Mouse (Mus musculus): Measurements from ENCODE around the gene Gart. TPM values are rescaled to one million over a fixed set of nuclear protein-coding genes. Genes with fewer than 3 reads are reported as not detected.

Gene Gart
- polyA plus RNA-seq, 1 experiment, result 35.4 TPM

DNA sequence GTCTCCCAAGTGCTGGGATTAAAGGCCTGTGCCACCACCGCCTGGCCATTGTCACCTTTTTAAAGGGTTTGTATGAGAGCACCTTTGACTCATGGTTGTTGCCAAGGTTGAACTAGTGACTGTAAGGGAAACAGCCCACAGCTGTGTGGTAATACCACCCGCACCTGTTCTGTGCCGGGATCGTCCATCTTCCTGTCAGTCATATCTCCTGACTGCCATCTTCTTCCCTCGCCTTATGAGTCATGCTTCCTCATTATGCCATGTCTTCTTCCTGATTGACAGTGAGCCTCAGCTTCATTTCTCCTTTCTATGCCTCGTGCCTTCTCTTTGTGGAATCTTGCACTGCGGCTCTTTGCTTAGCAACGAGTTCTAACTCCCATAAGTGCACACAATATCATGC lies 39.8 kb downstream of the Gart start:
- DNase-seq (ENCODE audit: low spot score), result no peak

DNA sequence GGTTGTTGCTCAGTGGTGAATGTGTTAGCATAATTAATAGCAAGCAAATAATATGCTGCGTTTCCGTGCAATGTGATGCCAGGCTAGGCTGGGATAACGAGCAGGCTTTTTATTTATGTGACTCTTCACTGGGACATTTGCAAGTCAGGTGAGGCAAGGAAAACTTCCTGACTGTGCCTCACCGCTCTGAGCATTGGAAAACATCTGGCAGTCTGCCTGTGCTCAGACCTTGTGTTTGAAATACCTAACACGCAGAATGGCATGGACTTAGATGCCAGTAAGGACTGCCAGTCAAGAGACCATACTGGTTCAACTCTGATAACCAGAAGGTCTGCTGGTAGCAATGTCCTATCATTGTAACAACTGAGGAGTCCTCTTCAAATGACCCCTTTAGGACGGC lies 41.6 kb downstream of the Gart start:
- no peak for DNase-seq (ENCODE audit: low spot score)

DNA sequence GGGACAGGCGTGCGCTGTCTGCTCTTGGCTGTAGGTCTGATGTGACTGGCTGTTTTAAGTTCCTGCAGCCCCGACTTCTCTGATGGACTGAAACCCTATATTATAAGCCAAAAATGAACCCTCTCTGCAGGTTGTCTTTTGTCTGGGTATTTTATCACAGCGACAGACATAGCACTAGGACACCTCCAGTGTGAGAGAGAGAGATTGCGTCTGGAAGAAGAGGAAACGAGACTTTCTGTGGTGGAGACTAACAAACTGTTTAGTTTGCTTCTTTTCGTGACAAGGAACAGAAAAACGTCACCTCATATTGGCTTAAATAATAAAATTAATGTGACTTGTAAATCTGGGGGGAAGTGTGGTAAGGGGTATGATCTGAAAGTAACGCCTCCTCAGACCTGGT lies 45.1 kb downstream of the Gart start:
- no peak for DNase-seq (ENCODE audit: low spot score)

DNA sequence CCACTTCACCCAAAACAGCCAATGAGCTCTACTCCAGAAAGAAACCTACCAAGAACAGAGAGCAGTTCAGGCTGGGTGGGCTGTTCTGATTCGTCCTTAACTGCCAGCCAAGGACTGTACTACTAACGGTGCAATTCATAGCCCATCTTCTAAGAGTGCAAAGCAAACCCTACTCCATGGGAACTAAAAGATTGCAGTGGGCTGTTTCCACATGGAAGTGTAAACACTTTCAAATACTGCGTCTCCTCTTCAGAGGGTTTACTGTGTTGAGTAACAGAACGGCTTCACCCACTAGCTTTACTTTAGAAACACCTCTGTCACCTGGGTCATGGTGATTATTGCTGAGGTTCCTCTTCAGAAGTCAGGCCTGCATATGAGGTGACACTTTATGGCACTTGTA lies 45.7 kb downstream of the Gart start:
- DNase-seq (ENCODE audit: low spot score), result no peak

DNA sequence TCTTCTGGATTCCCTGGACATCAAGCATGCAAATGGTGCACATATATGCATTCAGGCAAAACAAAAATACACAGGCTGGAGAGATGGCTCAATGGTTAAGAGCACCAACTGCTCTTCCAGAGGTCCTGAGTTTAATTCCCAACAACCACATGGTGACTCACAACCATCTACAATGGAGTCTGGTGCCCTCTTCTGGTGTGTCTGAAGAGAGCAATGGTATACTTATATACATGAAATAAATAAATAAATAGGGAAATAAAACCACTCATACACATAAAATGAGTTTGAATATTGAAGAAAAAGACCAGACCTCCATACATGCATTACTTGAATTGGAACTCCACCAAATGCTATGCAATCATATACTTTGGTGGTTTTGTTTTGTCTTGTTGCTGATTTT lies 47.5 kb downstream of the Gart start:
- DNase-seq (ENCODE audit: low spot score), result no peak

DNA sequence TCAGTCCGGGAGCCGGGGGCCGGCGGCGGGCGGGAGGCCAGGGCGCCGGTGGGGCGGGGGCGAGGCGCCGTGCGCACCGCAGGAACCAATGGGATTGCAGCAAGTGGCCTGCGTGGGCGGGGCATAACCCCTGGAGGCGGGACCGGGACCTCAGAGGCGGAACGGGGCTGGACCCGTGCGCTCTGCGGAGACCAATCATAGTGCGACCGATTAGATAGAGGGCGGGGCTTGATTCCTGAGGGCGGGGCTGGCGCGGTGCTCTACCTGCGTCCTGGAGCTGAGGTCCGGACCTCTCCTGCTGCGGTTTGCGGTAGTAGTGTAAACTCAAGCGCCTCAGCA lies 49.1 kb downstream of the Gart start, which contains the start of gene Tmem50b:
Gene Tmem50b (minus strand): TSS at position 129 of the 339 bp plus-strand sequence.
- peak; percentile 96 for DNase-seq (ENCODE audit: low spot score)

DNA sequence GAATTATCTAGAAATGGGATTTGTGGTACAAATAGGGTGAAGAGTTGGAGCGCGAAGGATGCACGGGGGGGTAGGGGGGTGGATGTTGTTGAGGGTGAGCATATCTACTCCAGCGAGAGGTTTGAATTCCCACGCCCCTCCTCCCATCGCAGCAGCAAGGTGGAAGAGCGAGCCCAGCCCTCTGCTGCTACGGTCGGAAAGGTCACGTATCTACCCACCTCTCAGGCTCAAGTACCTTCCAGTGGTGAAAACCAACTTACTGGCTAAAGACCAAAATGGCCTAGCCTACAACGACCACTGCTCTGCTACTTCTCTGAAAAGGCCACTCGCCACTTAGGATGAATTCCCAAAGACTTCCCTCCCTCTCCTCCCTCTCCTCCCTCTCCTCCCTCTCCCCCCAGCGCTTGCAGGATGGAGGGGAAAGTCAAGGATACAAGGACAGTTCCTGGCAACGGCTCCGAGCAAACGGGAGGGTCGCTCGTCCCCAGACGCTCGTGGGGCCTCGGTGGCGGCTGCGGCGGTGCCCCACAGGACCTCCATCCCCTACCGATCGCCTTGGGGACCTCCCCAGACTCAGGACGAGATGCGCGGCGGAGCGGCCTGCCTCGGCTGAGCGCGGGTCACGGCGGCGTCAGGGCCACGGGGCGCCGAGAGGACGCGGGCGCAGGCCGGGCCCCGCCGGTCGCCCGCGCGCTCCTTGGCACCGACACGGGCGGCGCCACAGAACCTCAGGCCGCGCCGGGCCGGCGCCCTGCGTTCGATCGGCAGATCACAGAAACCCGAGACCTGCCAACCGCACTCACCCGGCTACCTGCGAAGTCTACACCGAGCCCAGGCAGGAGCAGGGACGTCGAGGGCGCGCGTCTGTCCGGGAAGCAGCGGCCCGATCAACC lies 49.7 kb downstream of the Gart start:
- DNase-seq (ENCODE audit: low spot score), result no peak

DNA sequence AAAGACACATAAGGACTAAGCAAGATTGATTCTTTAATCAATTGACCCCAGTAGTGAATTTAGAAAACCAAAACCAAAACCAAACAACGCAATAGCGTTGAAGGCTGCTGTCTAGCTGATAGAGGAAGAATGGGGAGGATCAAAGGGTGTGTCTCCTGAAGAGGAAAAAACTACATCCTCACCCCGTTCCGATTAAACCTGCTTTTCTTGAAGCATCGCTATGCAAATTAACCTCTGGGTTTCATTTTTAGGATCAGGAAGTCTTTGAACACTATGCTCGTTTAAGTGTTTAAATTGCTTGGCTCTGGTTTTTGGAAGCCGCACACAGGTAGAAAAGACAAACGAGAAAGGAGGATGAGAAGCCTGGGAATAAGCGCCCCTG lies 50.4 kb downstream of the Gart start:
- no peak for DNase-seq (ENCODE audit: low spot score)

DNA sequence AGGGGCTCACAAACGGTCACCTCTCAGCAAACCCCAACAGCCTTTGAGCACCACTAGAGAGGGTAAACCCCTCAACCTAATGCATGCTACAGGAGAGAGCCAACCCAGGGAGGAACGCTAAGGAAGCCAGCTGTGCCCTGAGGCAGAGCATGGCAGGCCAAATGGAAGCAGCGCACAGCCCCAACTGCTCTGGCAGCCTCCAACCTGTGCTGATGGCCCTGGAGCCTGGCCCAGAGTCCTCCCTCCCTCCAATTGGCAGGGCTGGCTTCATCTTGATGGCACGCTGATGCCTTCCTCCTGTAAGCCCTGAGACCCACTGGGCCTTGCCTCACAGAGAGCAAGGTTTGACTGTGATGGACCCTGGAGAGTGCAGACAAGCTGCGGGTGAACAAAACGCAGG lies 51.7 kb downstream of the Gart start:
- no peak for DNase-seq (ENCODE audit: low spot score)

DNA sequence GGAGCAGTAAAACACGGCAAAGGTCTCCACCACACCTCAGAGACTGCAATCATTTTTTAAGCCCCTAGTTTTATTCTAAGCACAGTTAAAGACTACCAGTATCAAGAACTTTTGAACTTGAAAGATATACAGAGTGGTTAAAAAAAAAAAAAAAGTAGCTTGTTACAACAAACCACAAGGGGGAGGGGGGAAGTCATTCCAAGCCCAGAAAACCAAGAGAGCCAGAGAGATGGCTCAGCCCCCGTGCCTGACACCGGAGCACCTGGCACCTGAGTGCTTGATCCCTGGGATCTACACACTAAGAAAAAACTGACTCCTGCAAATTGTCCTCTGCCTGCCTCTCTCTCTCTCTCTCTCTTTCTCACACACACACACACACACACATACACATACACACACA lies 53.5 kb downstream of the Gart start:
- no peak for DNase-seq (ENCODE audit: low spot score)

DNA sequence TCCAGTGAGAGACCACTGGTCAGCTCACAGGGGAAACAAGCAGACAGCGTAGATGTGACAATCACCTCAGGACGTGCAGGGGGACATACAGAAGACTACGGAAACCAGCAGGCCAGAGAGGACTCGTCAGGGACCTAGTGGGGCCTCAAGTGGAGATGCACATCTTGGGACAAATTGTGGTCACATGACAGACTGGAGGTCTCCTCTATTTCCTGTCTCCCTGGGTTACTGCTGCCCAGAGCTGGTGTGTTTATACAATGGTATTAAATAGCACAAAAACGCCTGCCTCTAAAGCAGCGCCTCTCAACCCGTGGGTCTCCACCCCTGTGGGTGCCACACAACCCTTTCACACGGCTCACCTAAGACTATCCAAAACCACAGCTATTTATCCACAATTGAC lies 54.6 kb downstream of the Gart start:
- DNase-seq (ENCODE audit: low spot score), result no peak

DNA sequence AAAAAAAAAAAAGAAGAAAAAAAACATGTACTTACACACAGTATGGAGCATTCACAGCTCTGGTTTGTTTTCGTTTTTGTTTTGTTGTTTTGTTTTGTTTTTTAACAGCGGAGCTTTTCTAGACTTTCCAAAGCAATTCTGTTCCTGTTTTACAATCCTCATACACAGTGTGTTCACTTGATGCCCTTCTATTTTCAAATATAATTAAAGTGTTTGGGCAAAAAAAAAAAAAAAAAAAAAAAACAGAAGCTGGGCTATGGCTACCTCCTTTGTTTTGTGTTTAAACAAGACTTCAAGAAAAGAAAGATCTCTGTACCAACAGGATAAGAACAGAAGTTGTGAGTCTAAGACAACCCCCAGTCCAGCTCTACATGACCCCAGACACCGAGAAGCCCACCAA lies 58.0 kb downstream of the Gart start:
- no peak for DNase-seq (ENCODE audit: low spot score)

DNA sequence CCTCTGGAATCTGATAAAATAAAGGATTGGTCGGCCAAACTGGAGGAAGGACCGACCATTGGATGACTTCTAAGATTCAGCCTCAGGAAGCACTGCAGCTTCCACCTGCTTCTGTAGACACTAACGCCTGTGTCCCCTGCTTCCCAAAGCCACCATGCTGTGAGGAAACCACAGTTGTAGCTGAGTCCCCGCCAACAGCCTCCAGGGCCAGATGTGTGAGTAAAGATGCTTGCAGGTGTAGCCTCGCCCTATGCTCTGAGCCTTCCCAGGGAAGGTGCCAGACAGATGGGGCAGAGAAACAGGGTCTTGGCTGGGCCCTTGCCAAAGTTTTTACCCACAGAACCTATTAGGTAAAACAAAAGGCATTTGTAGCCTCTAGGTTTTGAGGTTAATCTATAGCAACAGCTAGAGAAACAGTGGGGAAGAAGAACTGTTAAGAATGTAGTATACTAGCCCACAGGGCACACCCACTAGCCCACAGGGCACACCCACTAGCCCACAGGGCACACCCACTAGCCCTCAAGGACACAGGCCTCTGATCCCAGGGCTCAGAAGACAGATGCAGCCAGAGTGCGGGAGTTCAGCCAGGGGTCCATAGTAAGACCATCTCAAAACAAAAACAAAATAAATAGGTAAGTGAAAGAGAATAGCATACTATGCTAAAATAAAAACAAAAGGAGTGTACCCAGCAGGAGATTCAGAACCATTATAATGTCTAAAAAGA lies 58.9 kb downstream of the Gart start:
- DNase-seq (ENCODE audit: low spot score), result no peak

DNA sequence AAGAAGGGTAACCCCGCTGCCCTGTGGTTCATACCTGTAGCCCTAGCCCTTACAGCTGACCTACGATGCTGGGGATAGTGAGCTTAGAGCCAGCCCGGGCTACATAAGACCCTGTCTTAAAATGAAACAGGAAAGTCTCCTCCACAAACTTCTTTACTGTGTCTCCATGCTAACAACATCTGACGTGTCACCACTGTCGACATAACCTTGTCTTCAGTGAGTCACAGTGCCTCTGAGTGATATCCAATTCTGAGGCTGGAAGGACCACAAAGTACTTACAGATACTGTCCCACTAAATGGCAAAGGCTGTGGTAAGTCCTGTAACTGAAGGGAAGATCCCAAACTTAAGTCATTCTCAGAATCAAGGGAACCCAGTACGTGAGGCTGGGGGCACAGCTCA lies 60.5 kb downstream of the Gart start:
- no peak for DNase-seq (ENCODE audit: low spot score)

DNA sequence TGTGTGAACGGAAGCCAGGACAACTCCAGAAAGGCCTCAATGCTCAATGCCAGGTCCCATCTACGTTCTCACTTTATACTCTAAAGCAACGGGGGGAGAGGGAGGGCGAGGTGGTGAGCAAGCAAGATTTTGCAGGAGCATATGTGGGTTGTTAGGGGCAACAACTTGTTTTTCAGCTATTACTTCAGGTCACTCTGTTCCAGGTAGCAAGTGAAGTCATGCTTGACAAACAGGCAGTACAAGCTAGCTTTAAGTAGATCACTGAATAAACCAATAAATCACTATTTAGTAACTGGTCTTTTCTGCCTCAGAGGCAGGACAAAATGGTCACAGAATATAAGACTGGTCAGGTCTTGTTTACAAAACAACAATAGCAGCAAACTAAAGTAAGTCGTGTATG lies 61.1 kb downstream of the Gart start:
- no peak for DNase-seq (ENCODE audit: low spot score)

DNA sequence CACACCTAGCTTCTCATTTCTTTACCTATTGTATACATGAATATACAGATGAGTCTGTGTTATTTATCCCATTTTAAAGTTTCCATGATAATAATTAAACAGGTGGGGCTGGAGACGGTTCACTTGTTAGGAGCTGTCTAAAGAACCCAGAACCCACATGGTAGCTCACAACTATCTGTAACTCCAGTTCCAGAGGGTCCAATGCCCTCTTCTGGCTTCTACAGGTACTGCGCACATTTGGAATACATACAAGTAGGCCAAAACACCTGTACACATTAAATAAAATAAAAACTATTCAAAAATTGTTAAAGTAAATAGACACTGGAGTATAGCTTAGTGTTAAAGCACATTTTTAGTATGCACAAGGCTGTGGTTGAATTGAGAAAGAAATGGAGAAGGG lies 64.4 kb downstream of the Gart start:
- DNase-seq (ENCODE audit: low spot score), result no peak

DNA sequence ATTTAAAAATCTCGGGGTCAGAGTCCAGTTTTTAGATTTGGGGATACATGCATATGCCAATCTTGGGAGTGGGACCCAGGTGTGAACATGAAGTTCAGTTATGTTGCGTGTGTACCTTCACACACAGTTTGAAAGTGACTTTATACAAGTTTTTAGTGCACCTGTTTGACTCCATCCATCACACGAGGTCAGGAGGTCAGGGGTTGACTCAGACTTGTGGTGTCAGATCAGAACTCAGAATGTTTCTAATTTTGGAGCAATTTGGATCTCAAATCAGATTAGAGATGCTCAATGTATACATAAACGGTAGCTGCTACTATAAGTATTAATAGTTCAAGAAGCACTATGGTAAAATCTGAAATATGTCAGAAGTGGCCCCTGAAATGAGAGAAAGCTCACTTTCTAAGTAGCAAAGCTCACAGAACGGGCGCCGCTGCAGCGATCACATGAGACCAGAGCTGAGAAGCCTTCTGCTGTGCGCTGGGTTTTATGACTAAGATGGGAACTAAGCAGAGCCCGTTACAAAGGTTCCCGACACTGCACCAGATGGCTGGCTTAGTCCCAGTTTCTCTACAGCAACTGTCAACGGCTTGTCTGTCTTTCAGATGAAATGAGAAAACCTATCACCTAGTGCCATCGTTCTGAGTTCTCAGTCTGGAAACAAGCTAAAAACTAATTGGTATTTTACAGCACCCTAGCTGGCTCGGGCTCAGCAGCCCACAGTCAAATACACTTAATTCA lies 67.6 kb downstream of the Gart start:
- DNase-seq (ENCODE audit: low spot score), result no peak

DNA sequence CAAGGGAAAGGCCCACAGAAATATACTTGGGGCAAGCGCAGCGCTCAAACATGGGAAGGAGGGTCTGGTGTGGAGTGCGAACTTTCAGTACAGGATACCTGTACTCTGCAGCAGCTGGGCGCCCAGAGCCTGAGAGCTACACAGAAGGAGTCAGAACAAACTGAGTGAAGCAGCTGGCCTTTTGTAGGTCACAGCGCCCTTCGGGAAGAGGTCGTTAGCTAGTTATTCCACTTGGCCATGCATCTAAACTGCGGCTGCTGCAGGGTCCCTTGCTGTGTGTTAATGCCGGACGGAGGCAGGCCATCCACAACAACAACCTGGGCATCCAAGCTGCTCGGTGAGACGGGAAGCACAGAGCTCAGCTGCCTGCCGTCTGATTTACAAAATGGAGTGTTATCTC lies 71.6 kb downstream of the Gart start:
- DNase-seq (ENCODE audit: low spot score), result no peak
